Mouse (Mus musculus): ENCODE data around the gene Foxs1.

- TF ChIP-seq GATA1 (IDR thresholded peaks at IDR 0.05; ENCODE audit: low read length) (no peak), TAL1 (IDR thresholded peaks at IDR 0.05; ENCODE audit: low read length) (no peak)
Observed at GRCm38 (mm10) chr2:152950358-152951064, 17.5 kb upstream of the Foxs1 start.
